Mouse (Mus musculus) olfactory bulb, adult 2 months (tissue): ENCODE data around the gene Jade1. TPM values are rescaled to one million over a fixed set of nuclear protein-coding genes. Genes with fewer than 3 reads are reported as not detected.

Experiments used
- H3K27ac ChIP-seq: fragments of 200-500 bp; 2 replicates; pipeline ENCODE4 v1.5.1; 2012; ENCODE audit warnings: low read depth, low read length; ENCODE audit not compliant: insufficient read depth
- H3K4me1 ChIP-seq: fragments of 200-500 bp; 2 replicates; pipeline ENCODE4 v1.6.1; 2012; ENCODE audit warnings: low read length; ENCODE audit not compliant: control insufficient read depth, insufficient read depth
- H3K4me3 ChIP-seq: fragments of 200-500 bp; 2 replicates; pipeline ENCODE4 v1.5.1; 2012; ENCODE audit warnings: mild to moderate bottlenecking, low read depth, low read length, moderate library complexity; ENCODE audit not compliant: insufficient read depth
- CTCF ChIP-seq: fragments of 200-500 bp; IDR thresholded peaks from 2 replicates; pipeline ENCODE4 v1.5.1; 2012; ENCODE audit warnings: low read depth, mild to moderate bottlenecking, low read length, moderate library complexity; ENCODE audit not compliant: insufficient read depth
- POLR2A ChIP-seq: fragments of 200-500 bp; IDR thresholded peaks from 2 replicates; pipeline ENCODE4 v1.6.1; 2012; ENCODE audit warnings: mild to moderate bottlenecking, low read depth, low read length, moderate library complexity; ENCODE audit not compliant: insufficient read depth
- WGBS: fragments of 180-500 bp; shearing (Covaris S2); methylation state at CpG from one replicate; pipeline ENCODE4 v1.1.7; 2018; 5-methylcytosine and 5-hydroxymethylcytosine counted together
- polyA plus RNA-seq: library from polyadenylated mRNA; stranded (reverse); fragments of >200 nt; gene quantifications from 2 replicates; pipeline ENCODE4 v1.2.4, GENCODE M21; 2012; ENCODE audit warnings: low replicate concordance; ENCODE audit not compliant: missing spikeins, insufficient read depth, insufficient read length

Jade1 gene
- polyA plus RNA-seq, 1 experiment: not detected

- peaks cover 17% of the 10 kb centered on the region for H3K4me1 ChIP-seq
- 75% methylated on average over 20 of the region's 20 CpGs for WGBS
- TF ChIP-seq CTCF: no peak
- no peak for TF ChIP-seq POLR2A
- H3K4me3 ChIP-seq: no peak overlapping the region
- no peak overlapping the region for H3K27ac ChIP-seq
Observed at GRCm38 (mm10) chr3:41590695-41591559, 35.4 kb downstream of the Jade1 start.

DNA sequence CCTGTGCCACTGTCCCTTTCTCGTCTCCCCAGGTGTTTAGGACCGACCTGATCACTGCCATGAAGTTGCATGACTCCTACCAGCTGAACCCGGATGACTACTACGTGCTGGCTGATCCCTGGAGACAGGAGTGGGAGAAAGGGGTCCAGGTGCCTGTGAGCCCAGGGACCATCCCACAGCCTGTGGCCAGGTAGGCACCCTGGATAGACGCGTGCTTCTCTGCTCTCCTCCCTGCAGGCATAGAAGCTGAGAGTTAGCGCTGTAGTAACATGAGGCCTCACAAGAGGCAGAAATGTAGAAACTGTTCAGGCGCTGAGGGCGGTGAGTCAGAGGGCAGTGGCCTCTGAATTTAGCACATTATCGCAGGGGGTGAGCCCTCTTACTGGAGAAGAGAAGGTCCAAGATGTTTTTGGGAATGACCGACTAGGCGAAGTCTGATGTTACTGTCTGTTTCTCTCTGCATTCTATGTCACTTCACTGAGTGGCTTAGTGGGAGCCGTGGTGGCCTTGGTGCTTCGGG, 36.2 kb downstream of the Jade1 start:
- H3K27ac ChIP-seq: no peak overlapping the region
- peaks cover 17% of the 10 kb centered on the region for H3K4me1 ChIP-seq
- no peak overlapping the region for H3K4me3 ChIP-seq
- 92% methylated on average over 14 of the region's 14 CpGs for WGBS
- TF ChIP-seq POLR2A (no peak), CTCF (no peak)

DNA sequence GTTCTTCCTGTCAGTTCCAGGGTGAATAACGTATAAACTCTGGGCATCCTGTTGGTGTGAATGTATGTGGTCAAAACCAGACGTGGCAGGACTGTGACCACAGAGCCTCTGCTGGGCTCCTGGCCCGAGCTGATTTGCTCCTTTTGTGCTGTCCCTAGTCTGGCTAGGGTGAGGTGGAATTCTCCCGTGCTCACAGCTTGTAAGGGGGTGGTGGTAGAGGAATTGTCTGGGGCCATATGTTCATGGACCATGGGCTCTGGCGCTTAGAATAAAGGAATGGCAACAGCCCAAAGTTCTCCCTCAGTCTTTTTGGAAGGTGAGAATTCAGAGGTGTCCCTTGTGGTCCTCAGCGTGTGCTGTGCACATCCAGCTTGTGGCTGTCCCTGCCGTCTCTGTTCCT, 37.3 kb downstream of the Jade1 start:
- H3K4me3 ChIP-seq: no peak overlapping the region
- 93% methylated on average over 7 of the region's 7 CpGs for WGBS
- H3K4me1 ChIP-seq: peaks cover 13% of the 10 kb centered on the region
- TF ChIP-seq POLR2A: no peak
- TF ChIP-seq CTCF: no peak
- no peak overlapping the region for H3K27ac ChIP-seq

GRCm38 (mm10) chr3:41594097-41594879, 38.8 kb downstream of the Jade1 start:
- WGBS: 90% methylated on average over 9 of the region's 9 CpGs
- peaks cover 13% of the 10 kb centered on the region for H3K4me1 ChIP-seq

GRCm38 (mm10) chr3:41595010-41595409, 39.5 kb downstream of the Jade1 start:
- WGBS: 94% methylated on average over 4 of the region's 4 CpGs
- no peak for TF ChIP-seq POLR2A
- no peak for TF ChIP-seq CTCF
- H3K4me1 ChIP-seq: peaks cover 20% of the 10 kb centered on the region
- H3K4me3 ChIP-seq: no peak overlapping the region
- H3K27ac ChIP-seq: no peak overlapping the region

More at GRCm38 (mm10) chr3:41594097-41594879, 38.8 kb downstream of the Jade1 start:
- H3K27ac ChIP-seq: no peak overlapping the region
- no peak overlapping the region for H3K4me3 ChIP-seq
- no peak for TF ChIP-seq CTCF
- TF ChIP-seq POLR2A: no peak

- no peak for TF ChIP-seq POLR2A
- TF ChIP-seq CTCF: no peak
- peaks cover 19% of the 10 kb centered on the region for H3K4me1 ChIP-seq
- 98% methylated on average over 8 of the region's 8 CpGs for WGBS
Observed at GRCm38 (mm10) chr3:41597036-41597435, 41.5 kb downstream of the Jade1 start.

GRCm38 (mm10) chr3:41598412-41598811, 42.9 kb downstream of the Jade1 start:
- Histone ChIP-seq H3K4me3 (no peak overlapping the region), H3K27ac (no peak overlapping the region), H3K4me1 (peaks cover 27% of the 10 kb centered on the region)
- TF ChIP-seq POLR2A (no peak), CTCF (no peak)
- WGBS: 67% methylated on average over 9 of the region's 9 CpGs

More at GRCm38 (mm10) chr3:41597036-41597435, 41.5 kb downstream of the Jade1 start:
- Histone ChIP-seq H3K27ac (no peak overlapping the region), H3K4me3 (no peak overlapping the region)

DNA sequence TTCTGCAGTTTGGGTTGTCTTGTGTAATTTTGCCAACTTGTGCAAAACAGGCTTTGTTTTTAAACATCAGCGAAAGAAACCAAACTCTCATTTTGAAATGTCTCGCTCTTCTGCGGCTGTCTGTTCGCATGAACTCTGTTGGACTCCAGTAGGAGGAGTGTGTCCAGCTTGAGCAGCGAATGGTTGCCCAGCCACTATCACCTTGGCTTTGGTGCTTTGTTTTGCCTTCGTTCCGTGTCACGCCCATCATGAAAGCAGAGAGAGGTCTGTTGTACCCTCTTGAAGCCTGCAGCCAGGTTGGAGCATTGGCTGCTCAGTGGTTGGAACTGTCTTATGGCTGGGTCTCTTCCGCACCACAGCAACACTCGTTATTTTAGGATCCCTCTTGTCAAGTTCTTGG, 43.7 kb downstream of the Jade1 start:
- TF ChIP-seq POLR2A (no peak), CTCF (no peak)
- Histone ChIP-seq H3K4me3 (no peak overlapping the region), H3K4me1 (peaks cover 34% of the 10 kb centered on the region), H3K27ac (no peak overlapping the region)
- WGBS: 77% methylated on average over 10 of the region's 10 CpGs

- no peak for TF ChIP-seq POLR2A
- TF ChIP-seq CTCF: no peak
- 76% methylated on average over 14 of the region's 14 CpGs for WGBS
Observed at GRCm38 (mm10) chr3:41599806-41600589, 44.5 kb downstream of the Jade1 start.

More at GRCm38 (mm10) chr3:41599806-41600589, 44.5 kb downstream of the Jade1 start:
- no peak overlapping the region for H3K27ac ChIP-seq
- no peak overlapping the region for H3K4me3 ChIP-seq
- H3K4me1 ChIP-seq: peaks cover 41% of the 10 kb centered on the region
